Mouse (Mus musculus) B cell, adult 2 months (primary cell): ENCODE measurements around the gene Dhodh.

ENCODE experiments used
- DNase-seq, 2 experiments: peaks; one replicate each; pipeline ENCODE4 v3.0.0; 2022

Dhodh gene

GRCm38 (mm10) chr8:109584830-109585229 lies 23.6 kb downstream of the Dhodh start:
- no peak for DNase-seq

DNA sequence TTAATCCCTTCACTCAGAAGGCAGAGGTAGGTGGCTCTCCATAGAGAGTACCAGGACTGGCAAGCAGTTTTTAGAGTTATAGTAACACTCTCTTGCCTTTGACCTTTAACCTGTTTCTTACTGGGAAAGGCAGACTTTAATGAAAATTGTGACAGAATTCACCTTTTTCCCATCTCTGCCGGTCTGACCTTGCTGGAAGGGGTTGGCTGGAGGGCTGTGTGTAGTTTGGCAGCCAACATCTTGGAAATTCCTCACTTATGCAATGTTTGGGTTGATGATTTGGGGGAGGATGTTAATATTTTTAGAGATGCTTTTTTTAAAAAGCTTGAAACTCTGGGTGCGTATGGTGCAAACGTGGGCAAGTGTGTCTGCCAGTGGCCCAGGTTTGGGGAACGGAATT lies 24.2 kb downstream of the Dhodh start:
- no peak for DNase-seq

DNA sequence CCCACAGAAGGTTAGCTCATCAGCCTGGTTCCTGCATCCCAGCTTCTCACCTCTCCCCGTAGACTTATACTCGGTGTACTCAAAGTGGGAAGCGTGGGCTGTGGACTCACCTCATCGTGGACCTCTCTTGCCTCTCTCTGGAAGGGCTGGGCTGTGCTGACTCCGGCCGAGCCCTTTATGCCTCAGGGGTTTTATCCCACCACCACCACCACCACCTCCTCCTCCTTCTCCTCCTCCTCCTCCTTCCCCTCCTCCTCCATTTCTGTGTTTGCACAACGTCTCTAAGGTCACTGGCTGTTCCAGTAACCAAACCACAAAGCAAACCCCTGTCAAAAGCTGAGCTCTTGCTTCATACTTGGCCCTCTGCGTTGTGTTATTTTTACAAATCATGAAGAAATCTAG lies 29.6 kb downstream of the Dhodh start, which contains the start of gene Hp:
TSS of gene Hp (minus strand) at position 273 of the 402 bp plus-strand sequence.
- no peak for DNase-seq

DNA sequence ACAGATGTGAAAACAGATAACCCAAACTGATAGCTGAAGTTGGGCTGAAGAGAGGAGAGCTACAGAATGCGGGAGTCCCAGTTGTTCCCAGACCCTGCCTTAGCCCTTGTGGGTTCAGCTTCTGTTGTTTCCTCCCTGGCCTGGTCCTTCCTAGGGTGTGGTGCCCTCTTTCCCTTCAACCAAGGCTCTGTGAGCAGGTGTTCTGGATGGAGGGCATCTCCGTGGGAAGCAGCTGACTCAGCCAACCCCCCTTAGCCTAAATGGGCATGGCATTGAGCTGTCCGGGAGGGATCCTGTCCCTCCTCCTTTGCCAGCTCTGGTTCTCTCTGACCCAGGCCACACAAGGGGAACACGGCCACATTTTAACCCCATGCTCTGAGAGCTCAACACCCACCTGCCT lies 32.2 kb downstream of the Dhodh start:
- DNase-seq: no peak

GRCm38 (mm10) chr8:109571139-109571538 lies 37.3 kb downstream of the Dhodh start:
- DNase-seq: no peak

DNA sequence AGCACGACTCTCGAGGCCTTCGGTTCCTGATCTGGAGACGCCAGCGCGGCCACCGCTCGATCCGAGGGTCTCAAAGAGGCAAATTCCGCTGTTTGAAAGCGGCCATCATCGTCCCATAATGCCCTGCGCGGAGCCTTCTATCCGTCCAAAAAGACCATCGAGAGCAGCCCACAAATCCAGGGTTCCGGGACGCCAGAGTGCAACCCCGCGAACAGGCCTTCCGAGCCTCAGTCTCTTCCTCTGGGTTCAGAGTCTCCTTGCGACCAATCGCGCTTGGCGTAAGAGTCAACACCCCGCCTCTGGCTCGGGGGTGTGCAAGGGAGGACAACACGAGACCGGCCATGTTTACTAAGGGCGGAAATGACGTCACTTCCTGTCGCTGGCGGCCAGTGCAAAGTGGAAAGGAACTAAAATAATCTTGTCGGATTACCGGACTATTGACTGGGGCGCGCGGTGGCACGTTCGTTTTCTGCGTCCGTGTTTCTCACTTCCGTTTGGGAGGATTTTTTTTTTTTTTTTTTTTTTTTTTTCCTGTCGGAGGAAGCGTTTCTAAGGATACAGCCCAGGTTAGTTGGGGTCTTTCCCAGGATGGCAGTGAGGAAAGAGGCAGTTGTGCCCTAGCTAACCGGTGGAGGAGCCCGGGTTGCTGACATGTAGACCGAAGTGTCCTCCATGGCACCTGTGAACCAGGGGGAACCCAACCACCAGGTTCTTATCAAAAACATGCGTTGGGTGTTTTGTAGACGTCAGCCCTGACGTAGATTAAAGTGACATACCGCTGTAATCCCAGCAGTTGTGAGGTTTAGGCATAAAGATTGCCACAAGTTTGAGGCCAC lies 42.8 kb downstream of the Dhodh start, which contains the start of the genes Dhx38 and Txnl4b:
TSS of gene Dhx38 (minus strand) at position 364 of the 836 bp plus-strand sequence.
TSS of gene Txnl4b (plus strand) at position 395 of the 836 bp plus-strand sequence.
- peak; percentile 96 to 97 for DNase-seq

- no peak for DNase-seq
Observed at GRCm38 (mm10) chr8:109564766-109565165, 43.7 kb downstream of the Dhodh start.

- no peak for DNase-seq
Observed at GRCm38 (mm10) chr8:109563881-109564280, 44.6 kb downstream of the Dhodh start.

DNA sequence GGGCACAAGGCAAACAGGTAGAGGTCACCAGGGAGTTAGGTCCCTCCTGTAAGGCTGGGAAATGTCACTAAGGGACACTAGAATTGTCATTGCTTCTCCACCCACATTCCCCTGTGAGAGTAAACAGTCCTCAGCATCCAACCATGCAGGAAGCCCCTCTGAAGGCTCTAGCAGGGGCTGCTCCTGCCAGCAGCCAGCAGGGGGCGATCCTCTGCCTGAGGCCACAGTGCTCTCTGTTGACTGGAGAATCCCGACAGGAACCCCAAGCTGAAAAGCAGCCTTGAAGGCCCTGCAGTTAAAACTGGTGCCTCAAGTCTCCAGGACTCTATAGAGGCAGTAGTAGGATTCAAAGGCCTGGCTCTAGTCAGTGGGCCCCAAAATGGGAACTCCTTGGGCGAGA lies 56.8 kb downstream of the Dhodh start:
- peak; percentile 41 to 47 for DNase-seq

- DNase-seq: no peak
Observed at GRCm38 (mm10) chr8:109544049-109544448, 64.4 kb downstream of the Dhodh start.

DNA sequence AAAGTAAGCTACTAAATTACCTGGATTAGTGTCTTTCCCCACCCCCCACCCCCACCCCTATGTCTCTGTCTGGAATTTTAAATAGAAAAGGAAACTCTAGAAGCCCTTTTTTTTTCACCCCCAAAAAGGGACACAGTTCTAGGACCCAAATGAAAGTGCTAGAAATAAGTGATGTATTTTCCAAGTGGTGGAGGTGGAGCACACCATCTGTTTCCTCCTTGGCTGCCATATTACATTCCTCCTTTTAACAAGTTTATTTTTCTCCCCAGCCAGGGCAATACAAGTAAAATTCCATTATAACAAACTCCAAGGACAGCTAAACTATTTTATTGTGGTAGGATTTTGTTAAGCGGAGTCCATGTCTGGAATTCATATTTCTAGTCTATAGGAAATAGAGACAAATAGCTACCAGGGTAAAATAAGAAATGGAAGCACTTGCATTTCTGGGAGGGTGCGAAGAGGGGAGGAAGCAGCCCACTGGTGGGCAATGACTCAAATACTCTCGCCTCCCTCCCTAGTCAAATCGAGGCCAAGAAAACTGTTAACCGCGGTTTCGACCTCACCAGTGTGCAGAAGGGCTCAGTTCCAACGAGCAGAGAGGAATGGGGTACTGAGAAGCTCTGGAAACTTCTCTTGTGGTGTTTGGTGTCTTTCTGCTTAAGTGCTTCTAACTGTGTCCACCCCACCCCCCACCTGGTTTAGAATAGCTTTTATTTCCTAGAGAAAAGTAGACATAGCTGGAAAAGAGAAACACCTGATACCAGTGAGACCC lies 65.5 kb downstream of the Dhodh start:
- no peak for DNase-seq

GRCm38 (mm10) chr8:109542165-109542564 lies 66.3 kb downstream of the Dhodh start:
- no peak for DNase-seq
